Mouse (Mus musculus): Measurements from ENCODE around the gene Sema4d. TPM values are rescaled to one million over a fixed set of nuclear protein-coding genes. Genes with fewer than 3 reads are reported as not detected.

The Sema4d gene
- total RNA-seq, 1 experiment from 2014 or later = 131 TPM

DNA sequence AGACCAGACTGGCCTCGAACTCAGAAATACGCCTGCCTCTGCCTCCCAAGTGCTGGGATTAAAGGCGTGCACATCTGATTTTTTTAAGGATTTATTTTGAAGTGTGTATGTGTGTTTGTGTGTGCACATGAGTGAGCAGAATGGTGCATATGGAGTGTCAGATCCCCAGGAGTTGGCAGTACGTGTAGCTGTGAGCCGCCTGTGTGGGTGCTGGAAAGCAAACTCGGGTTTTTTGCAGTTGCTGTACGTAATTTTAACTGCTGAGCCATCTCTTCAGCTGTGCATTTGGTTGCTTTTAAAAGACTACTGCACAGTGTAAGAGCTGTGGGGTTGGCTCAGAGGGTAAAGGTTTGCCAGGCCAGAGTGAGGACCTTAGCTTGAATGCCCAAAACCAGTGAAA lies 134.0 kb downstream of the Sema4d start:
- no peak for ATAC-seq (ENCODE audit: extremely low read depth, insufficient number of reproducible peaks, low FRiP score, poor library complexity, severe bottlenecking)

DNA sequence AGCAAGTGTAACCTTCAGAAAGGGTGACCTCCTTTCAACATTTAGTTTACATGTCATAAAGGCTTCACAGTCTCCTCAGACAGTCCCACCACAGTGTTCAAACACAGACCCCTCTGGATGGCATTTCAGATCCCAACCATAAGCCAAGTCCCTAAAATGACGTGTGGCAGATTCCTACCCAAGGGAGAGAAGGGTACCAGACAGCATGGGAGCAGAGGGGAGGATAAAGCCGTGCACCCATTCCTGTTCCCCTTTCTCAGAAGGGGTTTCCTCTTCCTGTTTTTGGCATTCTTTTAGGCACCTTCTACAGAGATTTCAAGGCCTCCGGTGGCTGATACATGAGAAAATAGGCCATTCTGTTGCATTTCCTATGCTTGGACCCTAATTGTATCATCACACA lies 135.5 kb downstream of the Sema4d start:
- no peak for ATAC-seq (ENCODE audit: extremely low read depth, insufficient number of reproducible peaks, low FRiP score, poor library complexity, severe bottlenecking)

DNA sequence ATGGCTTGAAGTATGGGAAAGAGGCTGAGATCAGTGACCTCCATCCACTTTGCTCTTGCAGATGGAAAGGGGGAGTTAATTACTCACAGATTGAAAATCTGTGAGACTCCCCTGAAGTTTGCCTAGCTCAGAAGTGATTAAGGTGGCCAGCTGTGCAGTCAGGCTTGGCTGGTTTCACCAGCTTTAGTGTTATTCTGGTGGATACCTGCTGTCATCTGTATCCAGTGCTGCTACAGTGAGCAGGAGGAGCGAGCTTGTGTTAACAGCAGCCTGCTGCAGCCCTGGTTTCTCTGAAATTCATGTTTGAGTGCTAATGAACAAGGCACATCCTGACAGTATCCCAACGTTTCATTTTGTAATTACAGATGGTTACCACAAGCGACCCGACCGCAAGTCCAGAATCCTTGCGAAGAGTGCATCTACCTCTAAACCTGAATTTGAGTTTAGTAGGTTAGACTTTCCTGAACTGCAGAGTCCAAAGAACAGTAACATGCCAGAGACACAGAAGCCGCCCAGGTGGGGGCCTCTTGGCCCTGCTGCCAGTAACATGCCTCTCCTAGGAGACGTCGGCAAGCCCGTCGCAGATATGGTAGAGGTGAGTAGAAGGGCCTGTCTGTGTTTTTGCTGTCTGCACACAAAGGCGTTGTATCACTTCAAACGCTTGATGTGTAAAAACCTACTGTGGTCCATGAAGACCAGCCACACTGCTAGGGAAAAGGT lies 136.9 kb downstream of the Sema4d start:
- no peak for ATAC-seq (ENCODE audit: extremely low read depth, insufficient number of reproducible peaks, low FRiP score, poor library complexity, severe bottlenecking)

DNA sequence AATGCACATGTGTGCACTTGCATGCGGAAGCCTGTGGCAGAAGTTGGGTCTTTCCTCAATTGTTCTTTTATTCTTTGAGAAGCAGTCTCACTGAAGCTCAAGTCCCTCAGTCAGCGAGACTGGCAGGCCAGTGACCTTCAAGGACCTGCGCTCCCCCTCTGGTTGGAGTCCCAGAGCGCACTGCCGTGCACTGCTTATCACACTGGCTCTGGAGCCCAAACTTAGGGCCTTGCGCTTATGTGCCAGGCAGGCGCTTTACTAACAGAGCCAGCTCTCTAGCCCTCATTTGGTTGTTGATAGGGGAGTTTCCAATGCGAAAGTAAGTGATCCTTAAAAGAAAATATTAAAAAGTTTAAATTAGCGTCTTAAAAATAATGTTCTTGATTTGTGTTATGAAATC lies 139.6 kb downstream of the Sema4d start:
- no peak for ATAC-seq (ENCODE audit: extremely low read depth, insufficient number of reproducible peaks, low FRiP score, poor library complexity, severe bottlenecking)

DNA sequence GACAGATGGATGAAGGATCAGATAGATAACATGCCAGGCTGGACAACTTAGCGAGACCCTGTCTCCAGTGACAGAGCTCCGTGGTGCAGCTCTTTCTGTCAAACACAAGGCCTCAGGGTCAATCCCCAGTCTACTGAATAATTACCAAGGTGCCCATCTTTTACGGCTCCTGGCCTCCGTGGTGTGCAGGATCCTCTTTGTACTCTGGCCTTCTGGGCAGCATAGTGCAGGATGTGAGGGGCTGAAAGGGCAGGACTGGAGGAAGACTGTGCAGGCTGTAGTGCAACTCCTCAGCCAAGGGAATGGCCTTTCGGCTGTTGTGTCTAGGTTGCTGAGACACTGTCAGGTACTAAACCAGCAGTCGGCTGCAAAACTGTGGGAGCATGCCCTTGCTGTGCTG lies 140.4 kb downstream of the Sema4d start:
- ATAC-seq (ENCODE audit: extremely low read depth, insufficient number of reproducible peaks, low FRiP score, poor library complexity, severe bottlenecking) = no peak

DNA sequence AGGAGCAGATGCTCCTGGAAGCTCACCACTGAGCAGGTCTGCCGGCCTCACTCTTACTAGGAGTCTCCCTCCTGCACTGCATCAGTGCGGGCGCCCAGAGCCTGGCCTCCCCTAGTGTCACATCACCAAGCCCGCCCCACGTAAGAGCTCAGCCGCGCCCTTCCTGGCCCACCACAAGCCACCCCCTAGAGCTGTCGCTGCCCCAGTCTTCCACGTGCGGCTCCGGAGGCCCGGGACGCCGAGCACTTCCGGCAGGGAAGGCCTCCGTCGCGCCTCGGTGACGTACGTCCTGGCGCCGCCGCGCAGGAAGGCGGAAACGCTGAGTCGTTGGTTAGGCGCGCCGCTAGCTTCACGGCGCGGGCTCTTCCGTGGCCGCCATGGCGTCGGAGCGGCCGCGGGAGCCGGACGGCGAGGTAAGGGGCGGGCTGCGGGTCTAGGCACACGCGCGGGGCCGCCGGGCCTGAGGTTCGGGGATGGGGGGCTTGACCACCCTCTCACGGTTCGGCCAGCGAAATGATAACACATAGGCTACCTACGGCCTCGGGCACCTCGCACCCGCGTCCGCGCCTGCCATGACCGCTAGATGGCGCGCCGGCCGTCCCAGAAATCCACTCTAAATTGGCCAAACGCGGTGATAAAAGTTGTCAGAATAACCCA lies 142.0 kb downstream of the Sema4d start, which contains the start of gene Secisbp2:
Gene Secisbp2, plus strand, starts transcription at position 290 of the 657 bp plus-strand sequence.
- peak; percentile 93 for ATAC-seq (ENCODE audit: extremely low read depth, insufficient number of reproducible peaks, low FRiP score, poor library complexity, severe bottlenecking)

DNA sequence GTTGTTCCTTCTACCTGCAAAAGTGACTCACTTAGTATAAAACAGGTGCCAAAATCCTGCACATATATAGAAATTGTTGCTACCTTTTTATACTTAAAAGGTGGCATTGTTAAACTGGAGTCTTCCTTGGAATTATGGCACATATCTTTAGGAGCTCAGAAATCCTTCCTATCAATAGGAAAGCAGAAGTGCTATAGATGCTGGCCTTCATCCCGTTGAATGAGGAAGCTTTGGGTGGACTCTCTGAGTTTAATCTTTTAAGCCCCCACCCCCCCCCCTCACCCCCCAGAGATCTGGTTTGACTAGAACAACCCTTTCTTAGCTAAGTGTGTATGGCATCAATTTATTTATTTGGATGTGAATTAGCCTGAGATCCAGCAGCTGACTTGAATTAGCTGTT lies 143.8 kb downstream of the Sema4d start:
- ATAC-seq (ENCODE audit: extremely low read depth, insufficient number of reproducible peaks, low FRiP score, poor library complexity, severe bottlenecking) = no peak

DNA sequence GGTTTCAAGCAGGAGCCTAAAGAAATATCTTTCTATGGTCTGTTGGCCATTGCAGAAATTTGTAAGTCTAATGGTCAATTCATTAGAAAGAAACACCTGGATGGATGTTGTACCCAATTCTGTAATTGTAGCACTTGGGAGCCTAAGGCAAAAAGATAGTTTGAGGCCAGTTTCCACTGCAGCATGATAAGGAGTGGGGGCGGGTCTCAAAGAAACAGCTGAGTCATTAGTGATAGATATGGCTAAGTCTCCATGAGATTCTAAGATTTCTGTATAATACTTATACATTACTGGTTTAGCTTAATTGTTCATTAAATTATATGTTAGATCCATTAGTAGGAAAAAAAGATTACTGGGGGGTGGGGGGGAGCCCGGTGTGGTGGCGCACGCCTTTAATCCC lies 145.3 kb downstream of the Sema4d start:
- ATAC-seq (ENCODE audit: extremely low read depth, insufficient number of reproducible peaks, low FRiP score, poor library complexity, severe bottlenecking) = no peak

DNA sequence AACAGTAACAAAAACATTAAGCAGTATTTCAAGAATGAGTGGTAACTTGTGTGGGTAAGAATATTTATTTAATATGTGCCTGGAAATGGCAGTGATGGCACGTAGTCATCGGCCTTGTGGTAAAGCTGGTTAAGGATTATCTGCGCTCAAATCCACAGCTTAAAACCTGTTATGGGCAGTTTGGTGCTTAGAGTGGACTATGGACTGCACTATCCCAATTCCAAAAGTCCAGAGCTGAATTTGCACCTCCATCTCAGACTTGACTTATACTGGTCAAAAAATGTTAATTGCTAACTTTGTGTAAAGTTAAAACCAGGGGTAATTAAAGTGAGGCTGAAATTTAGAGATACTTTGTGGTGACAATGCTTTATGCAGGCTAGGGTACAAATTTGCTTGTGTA lies 145.8 kb downstream of the Sema4d start:
- ATAC-seq (ENCODE audit: extremely low read depth, insufficient number of reproducible peaks, low FRiP score, poor library complexity, severe bottlenecking) = no peak

DNA sequence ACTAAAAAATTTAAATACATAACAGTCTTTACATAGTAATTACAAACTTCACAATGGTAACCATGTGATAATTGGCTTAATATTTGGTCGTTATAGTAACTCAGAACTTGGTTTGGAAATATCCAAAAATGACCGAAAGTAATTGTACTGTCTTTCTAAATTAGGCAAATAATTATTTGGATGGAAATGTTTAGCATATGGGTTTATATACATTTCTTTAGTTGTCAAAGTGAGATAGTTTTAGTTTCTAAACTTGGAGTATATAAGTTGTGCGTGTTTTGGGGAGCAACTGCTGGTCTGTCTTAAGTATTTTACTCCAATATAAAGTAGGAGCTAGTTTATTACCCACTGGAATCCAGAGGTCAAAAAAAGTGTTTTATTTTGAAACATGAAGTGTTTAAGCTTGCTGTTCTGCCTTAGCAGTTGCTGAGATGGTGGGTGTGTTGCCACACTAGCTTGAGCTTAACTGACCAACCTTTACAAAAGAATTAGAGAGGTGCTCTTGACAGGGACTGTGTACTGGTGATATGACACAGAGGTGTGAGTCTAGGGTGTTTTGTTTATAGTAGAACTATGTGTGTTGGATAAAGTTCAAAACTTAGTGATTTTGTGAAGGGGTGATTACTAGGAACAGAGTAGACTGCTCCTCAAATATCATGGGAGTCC lies 147.1 kb downstream of the Sema4d start:
- ATAC-seq (ENCODE audit: extremely low read depth, insufficient number of reproducible peaks, low FRiP score, poor library complexity, severe bottlenecking) = no peak

DNA sequence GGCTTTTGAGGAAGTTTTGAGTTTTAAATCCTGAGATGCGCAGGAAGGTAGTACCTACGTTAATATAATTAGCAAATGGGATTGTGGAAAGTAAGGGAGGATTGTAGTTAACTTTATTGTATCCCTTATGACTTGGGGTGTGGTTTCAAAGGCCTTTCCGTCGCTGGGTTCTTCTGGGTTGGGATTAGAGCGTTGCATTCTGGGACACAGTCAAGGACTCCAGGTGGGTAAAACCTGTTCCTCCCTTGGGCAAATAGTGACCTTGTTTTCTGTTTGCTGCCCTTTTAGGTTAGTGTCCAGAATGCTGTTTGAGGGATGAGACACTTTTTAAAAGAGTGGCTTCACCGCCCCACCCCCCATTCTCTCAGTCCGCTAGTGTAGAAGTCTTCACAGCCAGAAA lies 147.7 kb downstream of the Sema4d start:
- ATAC-seq (ENCODE audit: extremely low read depth, insufficient number of reproducible peaks, low FRiP score, poor library complexity, severe bottlenecking) = no peak

DNA sequence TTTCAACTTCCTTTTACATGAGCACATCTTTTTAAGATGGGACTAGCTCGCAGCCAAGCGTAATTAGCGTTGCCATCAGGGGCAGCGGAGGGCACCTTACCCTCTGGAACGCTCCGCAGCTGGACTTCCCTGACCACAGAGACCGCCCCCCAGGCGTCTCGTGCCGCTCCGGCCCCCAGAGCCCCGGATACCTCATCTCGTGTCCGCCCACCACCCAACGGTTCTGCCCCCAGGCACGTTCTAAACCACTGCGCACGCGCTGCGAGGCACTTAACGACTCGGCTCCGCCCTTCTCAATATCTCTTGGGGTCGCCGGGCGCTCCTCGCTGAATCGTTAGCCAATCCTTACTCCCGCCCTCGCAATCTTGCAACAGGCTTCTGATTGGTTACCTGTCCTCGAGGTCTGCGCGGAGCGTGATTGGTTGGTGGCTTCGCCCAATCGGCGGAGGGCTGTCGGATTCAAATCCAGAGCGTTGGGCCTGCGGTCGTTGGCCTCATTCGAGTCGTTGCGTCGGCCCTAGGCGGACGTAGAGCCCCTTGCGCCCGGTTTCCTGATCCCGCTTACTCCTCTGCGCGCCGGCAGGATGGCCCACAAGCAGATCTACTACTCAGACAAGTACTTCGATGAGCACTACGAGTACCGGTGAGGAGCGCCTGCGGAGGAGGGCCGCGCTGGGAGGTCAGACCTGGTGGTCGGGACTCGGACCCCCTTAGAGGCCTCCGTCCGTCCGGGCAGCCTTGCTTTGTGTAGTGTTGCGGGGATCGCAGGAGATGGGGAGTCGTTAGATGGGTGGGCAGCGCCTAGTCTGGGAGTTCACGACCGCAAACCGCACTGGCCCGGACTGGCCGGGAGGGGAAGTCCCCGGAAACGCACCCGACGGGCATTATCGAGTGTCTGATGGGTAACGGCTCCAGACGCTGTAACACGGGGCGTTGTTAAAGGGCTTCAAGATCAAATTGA lies 148.4 kb downstream of the Sema4d start, which contains the start of gene Cks2:
Gene Cks2, plus strand, starts transcription at position 404 of the 961 bp plus-strand sequence.
- peak; percentile 96 for ATAC-seq (ENCODE audit: extremely low read depth, insufficient number of reproducible peaks, low FRiP score, poor library complexity, severe bottlenecking)

DNA sequence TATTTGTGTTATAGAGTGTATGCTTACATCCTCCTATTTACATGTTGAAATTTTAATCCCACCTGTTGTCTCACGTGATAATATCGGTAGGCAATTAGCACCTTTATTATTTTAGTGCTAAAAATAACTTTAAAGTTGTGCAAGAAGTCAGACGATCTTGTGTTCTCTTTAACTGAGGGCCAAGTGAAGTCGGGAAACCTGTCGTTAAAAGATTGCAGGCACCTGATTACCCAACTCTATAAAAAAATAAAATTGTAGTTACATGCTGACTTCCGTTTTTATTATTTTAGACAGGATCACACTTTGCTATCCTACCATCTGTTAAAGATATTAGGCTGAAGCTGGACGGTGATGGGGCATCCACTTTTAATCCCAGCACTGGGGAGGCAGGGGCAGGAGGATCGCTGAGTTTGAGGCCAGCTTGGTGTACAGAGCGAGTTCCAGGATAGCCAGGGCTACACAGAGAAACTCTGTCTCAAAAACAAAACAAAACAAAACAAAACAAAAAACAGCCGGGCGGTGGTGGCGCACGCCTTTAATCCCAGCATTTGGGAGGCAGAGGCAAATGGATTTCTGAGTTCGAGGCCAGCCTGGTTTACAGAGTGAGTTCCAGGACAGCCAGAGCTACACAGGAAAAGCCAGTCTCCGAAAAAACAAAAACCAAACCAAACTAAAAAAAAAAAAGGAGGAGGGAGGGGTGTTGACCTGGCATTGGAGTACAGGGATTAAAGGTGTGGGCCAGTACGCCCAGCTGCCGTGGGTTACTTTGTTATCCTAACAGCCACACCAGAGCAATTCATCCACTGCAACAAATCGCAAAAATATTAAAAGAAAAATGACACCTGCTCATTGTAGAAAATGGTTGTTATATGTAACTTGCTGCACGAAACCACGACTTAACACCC lies 149.4 kb downstream of the Sema4d start:
- ATAC-seq (ENCODE audit: extremely low read depth, insufficient number of reproducible peaks, low FRiP score, poor library complexity, severe bottlenecking) = no peak

DNA sequence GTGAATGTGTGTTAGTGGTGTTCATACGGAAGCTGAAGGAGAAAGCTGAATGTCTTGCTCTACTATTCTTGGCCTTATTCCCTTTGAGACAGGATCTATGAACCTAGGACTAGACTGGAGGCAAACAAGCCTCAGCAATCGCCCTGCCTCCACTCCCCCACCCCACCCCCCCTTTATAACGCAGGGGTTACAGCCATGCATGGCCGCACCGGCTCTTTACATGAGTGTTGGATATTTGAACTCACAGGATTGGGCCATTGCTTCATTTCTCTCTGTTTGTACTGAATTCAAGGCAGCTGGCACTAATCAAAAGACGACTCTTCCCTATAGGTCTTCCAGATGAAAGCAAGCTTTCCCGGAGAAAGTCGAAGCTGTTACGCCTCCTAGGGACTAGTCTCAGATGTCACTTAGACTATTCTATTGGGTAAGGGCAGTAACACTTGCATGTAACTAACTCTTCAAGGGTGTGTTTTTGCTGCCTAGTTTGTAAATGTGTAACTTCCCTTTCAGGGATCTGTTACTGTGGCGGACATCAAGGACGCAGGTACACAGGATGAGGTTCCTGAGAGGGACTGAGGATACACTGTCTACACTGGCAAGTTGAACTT lies 151.3 kb downstream of the Sema4d start:
- ATAC-seq (ENCODE audit: extremely low read depth, insufficient number of reproducible peaks, low FRiP score, poor library complexity, severe bottlenecking) = no peak

DNA sequence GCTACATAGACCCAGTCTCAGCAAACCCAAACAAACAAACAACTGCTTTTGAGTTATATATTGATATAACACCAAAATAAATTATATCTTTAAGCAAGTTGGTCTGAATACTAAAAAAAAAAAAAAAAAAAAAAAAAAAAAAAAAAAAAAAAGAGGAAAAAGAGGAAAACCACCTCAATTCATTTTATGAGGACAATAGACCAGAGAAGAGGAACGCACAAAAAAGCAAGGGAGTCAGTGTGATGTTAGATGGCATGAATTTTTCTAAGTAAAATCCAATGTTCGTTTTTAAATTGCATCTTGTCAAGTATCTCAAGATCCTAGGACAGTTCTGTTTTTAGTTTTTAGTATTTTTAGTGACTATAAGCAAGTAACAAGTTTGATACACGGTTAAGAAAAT lies 152.1 kb downstream of the Sema4d start:
- ATAC-seq (ENCODE audit: extremely low read depth, insufficient number of reproducible peaks, low FRiP score, poor library complexity, severe bottlenecking) = no peak

DNA sequence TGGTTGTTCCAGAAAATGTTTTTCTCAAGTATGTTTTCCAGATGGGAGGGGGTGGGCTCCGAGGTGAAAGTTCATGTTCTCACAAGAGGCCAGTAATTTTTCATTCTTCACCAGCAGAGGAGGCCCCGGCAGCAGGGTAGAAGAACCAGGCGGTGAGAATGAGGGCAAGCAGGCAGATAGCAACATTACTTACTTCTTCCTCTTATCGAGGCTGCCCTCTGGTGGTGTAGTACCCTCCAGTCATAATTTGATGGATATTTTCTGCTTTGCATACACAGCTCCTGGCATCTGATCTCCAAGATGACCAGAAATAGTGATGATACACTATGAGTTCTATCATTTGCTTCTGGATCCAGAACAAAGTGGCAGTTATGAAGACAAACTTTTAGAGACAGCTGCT lies 154.6 kb downstream of the Sema4d start:
- peak; percentile 73 for ATAC-seq (ENCODE audit: extremely low read depth, insufficient number of reproducible peaks, low FRiP score, poor library complexity, severe bottlenecking)

All from neutrophil, adult 5-6 weeks (primary cell).